10 mouse cellular contexts compared by ENCODE assay signal in genomic region chr15:84701947-84702346, GRCm38 (mm10). TPM values are rescaled to one million over a fixed set of nuclear protein-coding genes. Genes with fewer than 3 reads are reported as not detected.
DNase-seq lines count a peak whose midpoint lies in the region; ATAC-seq and TF ChIP-seq lines count a peak whose summit lies in the region.
"Had no signal": no experiment of that assay in that cellular context is flagged by ENCODE, and none has a peak within 500 bp of the region (broad histone marks: within the 10 kb centered on the region; RNA-seq: fewer than 3 reads in every experiment).

No protein-coding gene starts in this region.

- H3K27me3 ChIP-seq in midbrain, embryonic 11.5 days (ENCODE audit: control insufficient read depth, insufficient read depth, low read length), result no peaks in the 10 kb centered on the region
- no peaks in the 10 kb centered on the region for H3K27me3 ChIP-seq in midbrain, embryonic 13.5 days
- H3K27me3 ChIP-seq in neural tube, embryonic 15.5 days (replicated peaks), result no peaks in the 10 kb centered on the region
- H3K27me3 ChIP-seq: lung, embryonic 15.5 days had no signal

- TF ChIP-seq POLR2A in brain, embryonic 14.5 days (IDR thresholded peaks at IDR 0.05; ENCODE audit: borderline replicate concordance, extremely low read depth, insufficient read depth, insufficient read length, poor library complexity, severe bottlenecking), result no peak

- H3K4me3 ChIP-seq in midbrain, embryonic 11.5 days (ENCODE audit: low read depth, low read length), result no peak overlapping the region
- no peak overlapping the region for H3K4me3 ChIP-seq in midbrain, embryonic 13.5 days (replicated peaks)
- H3K4me3 ChIP-seq in neural tube, embryonic 15.5 days (replicated peaks), result no peak overlapping the region
- H3K4me3 ChIP-seq: lung, embryonic 15.5 days had no signal

- no peak for ATAC-seq in midbrain, embryonic 11.5 days (ENCODE audit: low FRiP score)
- ATAC-seq in midbrain, embryonic 13.5 days, result no peak
- ATAC-seq in neural tube, embryonic 15.5 days (ENCODE audit: low FRiP score), result no peak

- no peak overlapping the region for H3K27ac ChIP-seq in midbrain, embryonic 11.5 days (ENCODE audit: low read depth, low read length)
- no peak overlapping the region for H3K27ac ChIP-seq in midbrain, embryonic 13.5 days
- no peak overlapping the region; the same call in 1 of the 2 replicates for H3K27ac ChIP-seq in neural tube, embryonic 15.5 days (replicated peaks)
- H3K27ac ChIP-seq: lung, embryonic 15.5 days had no signal

- no peak overlapping the region for H3K9ac ChIP-seq in midbrain, embryonic 11.5 days (ENCODE audit: low read length)
- H3K9ac ChIP-seq in midbrain, embryonic 13.5 days (replicated peaks), result no peak overlapping the region
- no peak overlapping the region for H3K9ac ChIP-seq in neural tube, embryonic 15.5 days (replicated peaks)
- H3K9ac ChIP-seq: lung, embryonic 15.5 days had no signal

- no peak overlapping the region for H3K4me2 ChIP-seq in midbrain, embryonic 11.5 days
- H3K4me2 ChIP-seq in midbrain, embryonic 13.5 days (replicated peaks), result no peak overlapping the region
- no peak overlapping the region for H3K4me2 ChIP-seq in neural tube, embryonic 15.5 days
- H3K4me2 ChIP-seq: lung, embryonic 15.5 days had no signal

- DNase-seq in cerebellum, adult 9-10 months, result peak; percentile 28
- DNase-seq in cerebellum, adult 11 months, result no peak
- DNase-seq in midbrain, embryonic 11.5 days (ENCODE audit: low spot score, missing footprints), result peak; percentile 82
- DNase-seq in brain, embryonic 14.5 days (ENCODE audit: low read depth), result peak; percentile 64
- peak; percentile 69 for DNase-seq in heart, postnatal 4 days
- peak; percentile 70 for DNase-seq in lung, postnatal 25 days (ENCODE audit: low spot score)

- WGBS in midbrain, embryonic 11.5 days, result 32% methylated on average over 4 of the region's 4 CpGs
- WGBS in midbrain, embryonic 13.5 days, result 38% methylated on average over 4 of the region's 4 CpGs
- 29% methylated on average over 4 of the region's 4 CpGs for WGBS in neural tube, embryonic 15.5 days

- H3K9me3 ChIP-seq in midbrain, embryonic 11.5 days (ENCODE audit: control insufficient read depth, low read length), result no peaks in the 10 kb centered on the region
- H3K9me3 ChIP-seq in midbrain, embryonic 13.5 days, result no peaks in the 10 kb centered on the region
- no peaks in the 10 kb centered on the region for H3K9me3 ChIP-seq in neural tube, embryonic 15.5 days (replicated peaks)
- H3K9me3 ChIP-seq: lung, embryonic 15.5 days had no signal

- H3K36me3 ChIP-seq in midbrain, embryonic 11.5 days (ENCODE audit: control insufficient read depth, insufficient read depth, low read length), result no peaks in the 10 kb centered on the region
- 0 out of 2 replicates have a peak, but pooled peaks cover 4% of the 10 kb centered on the region for H3K36me3 ChIP-seq in midbrain, embryonic 13.5 days
- peaks cover 23% of the 10 kb centered on the region for H3K36me3 ChIP-seq in neural tube, embryonic 15.5 days

- peak; percentile 63; the same call in 1 of the 2 replicates for TF ChIP-seq CTCF in brain, embryonic 14.5 days (IDR thresholded peaks at IDR 0.05; ENCODE audit: borderline replicate concordance, extremely low read depth, insufficient read depth, insufficient read length)

- H3K4me1 ChIP-seq in midbrain, embryonic 11.5 days (ENCODE audit: control insufficient read depth, insufficient read depth, low read length), result no peaks in the 10 kb centered on the region
- H3K4me1 ChIP-seq in midbrain, embryonic 13.5 days (replicated peaks), result no peaks in the 10 kb centered on the region
- peaks cover 11% of the 10 kb centered on the region; the same call in 1 of the 2 replicates for H3K4me1 ChIP-seq in neural tube, embryonic 15.5 days
- H3K4me1 ChIP-seq: lung, embryonic 15.5 days had no signal

RNA-seq across cellular contexts. Expression of gene Arhgap8, which starts 17.9 kb away (rescaled TPM):
- 1.1 and 1.7 TPM in 2 replicates for polyA plus RNA-seq in midbrain, embryonic 11.5 days (2014; fragmentation: Nextera tagmentation; extraction: Ambion mirVana)
- polyA plus RNA-seq in midbrain, embryonic 13.5 days (2015; fragmentation: Nextera tagmentation; extraction: Ambion mirVana), result 0.61 and 0.67 TPM in 2 replicates
- 0.44 and 0.81 TPM in 2 replicates for polyA plus RNA-seq in brain, embryonic 14.5 days (2012; rRNA removed)
- total RNA-seq in heart, postnatal 4 days (2021), result 1 to 10 TPM; 3.8 to 4.0 TPM
- polyA plus RNA-seq in neural tube, embryonic 15.5 days (2015; fragmentation: Nextera tagmentation; extraction: Ambion mirVana), result 2.0 and 10.0 TPM in 2 replicates
- total RNA-seq: MEL had no signal

RNA-seq across cellular contexts. Expression of gene Prr5, which starts 32.5 kb away (rescaled TPM):
- polyA plus RNA-seq in midbrain, embryonic 11.5 days (2014; fragmentation: Nextera tagmentation; extraction: Ambion mirVana), result 7.3 and 10.9 TPM in 2 replicates
- polyA plus RNA-seq in midbrain, embryonic 13.5 days (2015; fragmentation: Nextera tagmentation; extraction: Ambion mirVana), result 12.2 and 13.8 TPM in 2 replicates
- polyA plus RNA-seq in brain, embryonic 14.5 days (2012; rRNA removed), result 14.2 and 20.9 TPM in 2 replicates
- 10 to 100 TPM; 11.6 to 12.3 TPM for total RNA-seq in heart, postnatal 4 days (2021)
- polyA plus RNA-seq in neural tube, embryonic 15.5 days (2015; fragmentation: Nextera tagmentation; extraction: Ambion mirVana), result 29.3 and 33.6 TPM in 2 replicates
- total RNA-seq: MEL had no signal
